Mouse (Mus musculus) testis, postnatal 14 days (tissue): ENCODE measurements around the gene Zfp772.
"Not testable (repeated sequence)": the region's sequence is repeated elsewhere in the genome, so short reads cannot be mapped to it uniquely, and the experiment has no call there.

Experiments used
- DNase-seq: peaks from one replicate; pipeline ENCODE4 v3.0.0; 2021; ENCODE audit warnings: low spot score

Zfp772 gene

DNA sequence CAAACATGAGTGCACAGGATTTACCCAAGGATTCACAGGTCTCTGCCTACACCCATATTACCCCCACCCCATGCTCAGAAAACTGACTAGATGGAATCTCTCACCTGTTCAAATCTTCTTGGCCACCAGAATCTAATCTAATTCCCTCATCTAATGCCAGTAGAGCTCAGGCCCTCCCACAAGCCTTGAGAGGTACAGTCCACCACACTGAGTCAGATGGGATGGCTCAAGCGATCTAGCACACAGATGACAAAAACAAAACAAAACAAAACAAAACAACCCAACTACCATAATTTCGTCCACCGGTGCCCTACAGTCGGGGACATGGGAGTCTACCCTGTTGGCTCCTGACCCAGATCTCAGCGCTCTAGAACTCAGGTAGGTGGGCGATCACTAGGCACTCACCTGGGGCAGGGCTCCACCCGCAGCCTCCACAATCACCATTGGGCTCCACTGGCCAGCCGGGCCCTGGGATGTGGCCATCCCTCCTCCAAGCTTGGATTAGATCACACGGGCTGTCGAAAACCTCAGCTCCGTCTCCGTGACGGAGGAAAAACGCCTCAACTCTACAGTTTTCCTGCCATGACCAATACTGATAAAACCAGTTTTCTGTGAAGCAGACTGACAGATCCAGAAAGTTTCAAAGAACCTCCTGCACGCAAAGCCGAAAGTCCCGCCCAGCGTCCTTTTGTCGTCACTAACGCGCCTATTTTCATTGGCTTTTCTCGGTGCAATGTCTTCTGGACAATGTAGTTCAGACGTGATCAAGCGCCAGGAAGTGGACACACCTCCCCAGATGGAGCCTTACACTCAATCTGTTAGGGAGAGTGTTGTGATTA is at the start of gene Zfp772:
TSS of gene Zfp772 (minus strand) at position 686 of the 839 bp plus-strand sequence.
- not testable (repeated sequence) for DNase-seq

GRCm38 (mm10) chr7:7247228-7247627 is 37.4 kb upstream of the Zfp772 start, which contains the start of gene Vmn2r29:
TSS of gene Vmn2r29 (minus strand) at chr7:7247328.
- not testable (repeated sequence) for DNase-seq

DNA sequence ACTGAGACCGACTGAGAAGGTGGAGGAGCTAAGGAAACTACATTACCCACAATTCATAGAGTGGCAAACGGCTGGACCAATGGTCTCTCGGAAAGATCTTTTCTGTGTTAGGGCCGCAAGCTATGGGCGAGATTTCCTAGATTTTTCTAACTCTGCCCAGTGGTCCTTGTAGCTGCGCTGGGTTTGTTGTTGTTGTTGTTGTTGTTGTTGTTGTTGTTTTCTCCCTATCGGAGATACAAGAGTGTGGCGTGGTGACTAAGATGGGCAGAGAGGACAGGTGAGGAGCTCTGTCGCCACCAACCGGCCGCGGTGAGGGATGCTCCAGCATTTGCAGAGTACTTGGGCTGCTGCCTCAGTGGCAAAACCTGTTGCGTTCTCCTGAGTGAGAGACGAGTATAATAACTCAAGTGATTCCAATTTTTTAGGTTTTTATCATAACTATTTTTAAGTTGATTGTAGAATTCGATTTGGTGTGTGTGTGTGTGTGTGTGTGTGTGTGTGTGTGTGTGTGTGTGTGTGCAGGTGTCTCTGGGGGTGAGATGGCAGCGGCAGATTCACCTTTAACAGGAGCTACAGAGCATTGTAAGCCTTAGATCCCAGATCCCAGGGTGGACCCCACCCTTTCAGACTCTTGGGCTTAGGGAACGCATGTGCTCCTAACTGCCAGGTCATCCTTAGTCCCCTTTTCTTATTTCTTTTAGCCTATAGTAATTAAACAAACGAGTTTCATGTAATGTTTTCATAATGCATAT is 21.4 kb downstream of the Zfp772 start:
- DNase-seq = peak; percentile 45

GRCm38 (mm10) chr7:7187417-7188190 is 22.2 kb downstream of the Zfp772 start:
- DNase-seq = no peak

- DNase-seq = no peak
These were observed 23.9 kb downstream of the Zfp772 start for GRCm38 (mm10) chr7:7185897-7186296.

GRCm38 (mm10) chr7:7171227-7172147 is 38.3 kb downstream of the Zfp772 start, which contains the start of gene Zfp418:
TSS of gene Zfp418 (plus strand) at chr7:7171330.
- DNase-seq = peak; percentile 29
